Mouse (Mus musculus): ENCODE results near the gene Vps9d1.
A peak's percentile ranks its signal among the peaks of the same experiment; 100 is the strongest.
"Not testable (repeated sequence)": the region's sequence is repeated elsewhere in the genome, so short reads cannot be mapped to it uniquely, and the experiment has no call there.

The Vps9d1 gene

GRCm38 (mm10) chr8:123212321-123213117, 41.6 kb downstream of the Vps9d1 start, which contains the start of the genes Chmp1a and Spata33:
TSS of gene Chmp1a (minus strand) at chr8:123212763.
TSS of gene Spata33 (plus strand) at chr8:123212832.
- DNase-seq = peak; percentile 96 to 98

DNA sequence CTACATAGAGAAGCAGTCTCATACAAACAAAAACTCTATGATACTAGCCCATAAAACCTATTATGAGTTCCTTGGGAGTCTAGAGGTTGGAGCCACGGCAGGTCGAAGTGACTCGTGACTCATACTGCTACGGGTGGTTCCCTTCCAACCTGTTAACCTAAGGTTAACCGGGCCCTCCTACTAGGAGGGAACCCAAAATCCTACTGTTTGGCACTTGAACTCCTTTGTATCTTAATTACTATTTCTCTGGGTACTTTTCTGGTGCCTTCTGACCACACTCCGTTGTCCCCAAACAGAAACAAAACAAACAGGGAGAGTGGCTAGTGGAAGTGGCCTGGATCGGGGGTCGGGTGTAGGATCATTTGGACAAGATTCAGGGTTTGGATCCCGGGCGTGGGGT, 42.3 kb downstream of the Vps9d1 start:
- no peak for DNase-seq

DNA sequence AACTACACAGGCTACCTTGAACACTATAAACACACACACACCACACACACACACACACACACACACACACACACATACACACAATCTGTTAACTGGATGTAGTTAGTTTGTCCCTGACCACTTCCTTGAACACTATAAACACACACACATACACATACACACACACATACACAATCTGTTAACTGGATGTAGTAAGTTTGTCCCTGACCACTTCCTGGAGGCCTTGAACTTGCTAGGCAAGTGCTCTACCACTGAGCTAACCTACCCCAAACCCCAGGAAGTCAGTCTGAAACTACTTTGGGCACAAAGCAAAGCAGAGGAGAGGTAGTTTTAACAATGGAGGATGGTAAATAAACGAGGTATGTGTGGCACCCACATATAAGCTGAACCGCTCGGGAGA, 50.6 kb downstream of the Vps9d1 start:
- no peak for DNase-seq

DNA sequence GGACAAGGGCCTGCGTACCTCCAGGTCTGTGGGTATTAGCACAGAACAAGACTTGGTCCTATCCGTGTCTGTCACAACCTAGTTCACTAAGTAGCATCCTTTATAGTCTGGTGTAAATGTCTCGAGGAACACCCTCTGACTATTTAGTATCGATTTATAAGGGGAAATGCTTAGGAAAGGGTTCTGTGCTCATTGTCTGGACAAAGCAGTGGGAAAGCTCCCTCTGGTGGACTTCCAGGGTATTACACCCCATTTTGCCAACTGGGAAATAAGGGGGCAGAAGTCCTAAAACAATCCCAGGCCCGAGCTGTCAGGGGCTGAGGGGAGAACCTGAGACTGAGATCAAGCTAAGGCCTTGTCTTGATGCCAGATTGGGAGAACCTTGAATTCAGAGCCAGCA, 51.9 kb downstream of the Vps9d1 start:
- peak; percentile 67 to 83 for DNase-seq

GRCm38 (mm10) chr8:123199864-123200263, 54.3 kb downstream of the Vps9d1 start:
- no peak for DNase-seq

DNA sequence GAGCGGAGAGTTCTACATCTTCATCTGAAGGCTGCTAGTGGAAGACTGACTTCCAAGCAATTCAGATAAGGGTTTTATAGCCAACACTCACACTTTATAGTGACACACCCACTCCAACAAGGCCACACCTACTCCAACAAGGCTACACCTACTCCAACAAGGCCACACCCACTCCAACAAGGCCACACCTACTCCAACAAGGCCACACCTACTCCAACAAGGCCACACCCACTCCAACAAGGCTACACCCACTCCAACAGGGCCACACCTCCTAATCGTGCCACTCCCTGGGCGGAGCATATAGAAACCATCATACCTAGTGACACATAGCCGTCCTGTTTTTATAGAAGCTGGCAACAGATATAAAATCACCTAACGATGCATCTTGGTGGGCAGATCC, 57.1 kb downstream of the Vps9d1 start:
- not testable (repeated sequence) for DNase-seq

- peak; percentile 43 to 65 for DNase-seq
Measured at GRCm38 (mm10) chr8:123193771-123194170, 60.4 kb downstream of the Vps9d1 start.

All from kidney, postnatal 36 days (tissue).